Mouse (Mus musculus): Measurements from ENCODE around the gene Aqp3. TPM values are rescaled to one million over a fixed set of nuclear protein-coding genes. Genes with fewer than 3 reads are reported as not detected.

Aqp3 gene
- polyA plus RNA-seq (2012; rRNA removed): 0.90 and 2.0 TPM in 2 replicates

DNA sequence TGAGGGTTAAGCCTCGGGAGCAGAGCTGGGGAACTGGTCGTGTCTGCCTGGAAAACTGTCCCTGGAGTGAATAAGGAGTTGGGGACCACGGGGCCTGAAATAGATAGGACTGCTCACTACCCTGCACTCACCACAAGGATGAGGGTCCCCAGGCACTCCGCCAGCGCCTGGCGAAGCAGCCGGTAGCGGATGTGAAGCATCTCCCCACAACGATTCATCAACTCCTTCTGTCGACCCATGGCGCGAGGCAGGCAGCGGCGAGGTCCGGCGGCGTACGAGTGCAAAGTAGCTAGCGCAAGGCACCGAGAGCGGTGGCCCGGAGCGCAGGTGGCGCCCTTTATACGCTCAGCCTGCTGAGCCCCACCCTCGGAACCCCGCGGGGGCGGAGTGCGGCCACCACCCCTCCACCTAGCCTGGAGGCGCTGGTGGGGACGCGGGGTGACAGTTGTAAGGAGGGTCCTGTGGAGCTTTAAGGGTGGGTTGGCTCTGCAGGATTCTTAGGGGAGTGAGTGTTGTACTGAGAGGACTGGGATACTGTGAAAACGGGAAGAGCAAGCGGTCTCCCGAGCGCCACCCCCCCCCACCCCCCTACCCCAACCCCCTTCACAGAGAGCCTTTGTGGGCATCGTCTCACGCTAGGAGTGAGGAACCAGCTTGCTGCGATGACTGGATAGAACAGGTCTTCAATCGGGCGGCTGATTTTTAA lies at the start of gene Aqp3:
TSS of gene Aqp3 (minus strand) at position 313 of the 706 bp plus-strand sequence.

DNA sequence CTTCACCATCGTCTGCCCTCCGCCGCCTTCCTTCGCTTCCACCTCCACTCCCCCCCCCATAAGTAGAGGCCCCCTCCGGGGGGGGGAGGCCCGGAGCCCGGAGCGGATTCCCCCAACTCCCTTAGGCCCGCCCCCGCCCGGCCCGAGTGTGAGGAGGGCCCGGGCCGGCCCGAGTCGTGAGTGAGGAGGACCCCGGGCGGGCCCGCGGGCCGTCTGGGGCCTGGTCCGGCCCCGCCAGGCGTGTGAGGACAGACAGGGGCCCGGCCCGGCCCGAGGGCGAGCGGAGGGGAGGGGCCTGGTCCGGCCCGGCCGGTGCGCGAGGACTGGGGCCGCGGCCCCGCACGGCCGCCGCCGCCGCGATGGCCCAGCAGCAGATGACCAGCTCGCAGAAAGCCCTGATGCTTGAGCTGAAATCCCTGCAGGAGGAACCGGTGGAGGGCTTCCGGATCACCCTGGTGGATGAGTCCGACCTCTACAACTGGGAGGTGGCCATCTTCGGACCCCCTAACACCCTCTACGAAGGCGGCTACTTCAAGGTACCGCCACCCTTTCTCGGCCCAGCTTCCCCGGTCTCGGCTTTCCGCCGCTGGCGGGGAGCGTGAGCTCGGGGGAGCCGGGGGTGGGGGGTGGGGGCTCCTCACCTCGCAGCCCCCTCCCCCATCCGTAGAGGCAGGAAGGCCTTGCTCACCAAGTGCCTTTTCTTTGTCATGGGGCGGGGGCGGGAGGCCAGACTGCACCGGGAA lies 37.9 kb upstream of the Aqp3 start, which contains the start of gene Ube2r2:
TSS of gene Ube2r2 (plus strand) at position 33 of the 743 bp plus-strand sequence.

DNA sequence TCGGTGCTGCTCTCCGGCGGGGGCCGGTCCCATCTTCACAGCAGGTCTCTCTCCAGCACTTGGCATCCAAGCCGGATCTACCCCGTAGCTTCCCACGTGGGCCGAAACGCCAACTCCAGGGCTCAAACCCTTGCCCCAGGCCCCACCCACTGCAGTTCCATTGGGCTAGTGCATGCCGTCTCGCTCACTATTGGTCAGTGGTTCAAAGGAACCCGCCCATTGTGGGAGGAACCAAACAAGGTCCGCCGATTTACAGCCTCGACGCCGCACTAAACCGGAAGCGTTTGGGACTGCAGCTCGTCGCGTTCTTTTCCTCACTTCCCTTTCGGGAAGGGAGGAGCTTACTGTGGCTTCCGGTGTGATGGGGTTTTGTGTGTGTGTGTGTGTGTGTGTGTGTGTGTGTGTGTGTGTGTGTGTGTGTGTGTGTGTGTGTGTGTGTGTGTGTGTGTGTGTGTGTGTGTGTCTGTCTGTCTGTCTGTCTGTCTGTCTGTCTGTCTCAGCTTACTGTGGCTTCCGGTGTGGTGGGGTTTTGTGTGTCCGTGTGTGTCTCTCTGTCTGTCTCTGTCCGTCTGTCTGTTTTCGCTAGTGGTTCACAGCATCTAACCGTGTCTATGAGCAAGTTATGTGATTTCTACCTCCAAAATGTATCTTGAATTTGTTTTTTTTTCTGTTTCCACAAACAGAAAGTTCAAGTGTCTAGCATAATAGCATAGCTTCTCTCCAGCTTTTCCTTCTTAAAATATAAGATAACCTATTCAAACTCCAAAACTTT lies 26.4 kb upstream of the Aqp3 start, which contains the start of gene Nol6:
TSS of gene Nol6 (minus strand) at position 276 of the 772 bp plus-strand sequence.

DNA sequence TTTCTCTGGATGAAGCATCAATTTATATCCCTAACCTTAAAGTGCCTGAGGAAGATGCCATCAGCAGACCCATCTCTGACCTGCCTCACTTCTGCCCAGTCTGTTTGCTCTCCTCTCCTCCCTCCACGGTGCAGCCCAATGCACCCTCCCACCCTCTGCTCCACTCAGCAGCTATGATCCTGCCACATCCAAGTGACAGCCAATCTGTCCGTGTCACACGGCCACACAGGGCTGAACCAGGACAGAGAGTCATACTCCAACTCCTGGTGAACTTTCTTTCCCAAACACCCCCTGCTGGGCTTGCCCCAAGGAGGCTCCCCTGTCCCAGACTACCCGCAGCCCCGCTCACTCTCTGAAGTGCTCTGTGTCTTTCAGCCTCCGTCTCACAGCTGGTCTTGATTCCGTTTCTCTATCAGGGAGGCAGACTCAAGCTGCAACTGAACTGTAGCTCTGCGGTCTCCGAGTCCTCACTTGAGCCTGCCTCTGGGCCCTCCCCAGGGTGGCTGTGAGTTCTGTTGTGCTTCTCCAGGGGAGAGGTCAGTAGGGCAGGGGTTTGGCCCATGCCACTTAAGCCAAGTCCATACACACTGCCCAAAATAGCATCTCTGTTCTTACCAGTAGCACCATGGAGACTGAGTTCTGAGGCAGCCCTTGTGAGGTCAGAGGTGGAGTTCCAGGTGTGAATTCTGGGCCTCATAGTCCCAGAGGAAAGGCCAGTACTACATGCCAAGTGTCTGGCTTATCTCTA lies 50.3 kb downstream of the Aqp3 start, which contains the start of gene Aqp7:
TSS of gene Aqp7 (minus strand) at position 616 of the 748 bp plus-strand sequence.

Other genes with a start within 250 kb of the Aqp3 start
- 119 and 206 TPM in 2 replicates for gene B4galt1, start 244.2 kb downstream of the Aqp3 start, polyA plus RNA-seq (2012; rRNA removed)
- gene Spink4, start 178.1 kb downstream of the Aqp3 start, polyA plus RNA-seq (2012; rRNA removed): 14.2 and 27.8 TPM in 2 replicates
- gene Bag1, start 149.9 kb downstream of the Aqp3 start, polyA plus RNA-seq (2012; rRNA removed): 266 and 423 TPM in 2 replicates
- 5.1 and 5.2 TPM in 2 replicates for gene Chmp5, start 149.8 kb downstream of the Aqp3 start, polyA plus RNA-seq (2012; rRNA removed)
- 34.8 and 37.3 TPM in 2 replicates for gene Nfx1, start 127.3 kb downstream of the Aqp3 start, polyA plus RNA-seq (2012; rRNA removed)
- gene Aqp7, start 50.0 kb downstream of the Aqp3 start, polyA plus RNA-seq (2012; rRNA removed): 3.5 and 5.0 TPM in 2 replicates
- gene Nol6, start 26.3 kb upstream of the Aqp3 start, polyA plus RNA-seq (2012; rRNA removed): 59.5 and 66.3 TPM in 2 replicates
- 49.2 and 58.3 TPM in 2 replicates for gene Ube2r2, start 37.6 kb upstream of the Aqp3 start, polyA plus RNA-seq (2012; rRNA removed)
- gene Ubap2, start 177.0 kb upstream of the Aqp3 start, polyA plus RNA-seq (2012; rRNA removed): 121 and 169 TPM in 2 replicates
- gene Dcaf12, start 216.7 kb upstream of the Aqp3 start, polyA plus RNA-seq (2012; rRNA removed): 30.2 and 35.8 TPM in 2 replicates

All from ovary, adult 2 months (tissue).